Mouse (Mus musculus) right cerebral cortex, postnatal 25 days (tissue): ENCODE measurements around the gene Nyap1.

Experiments
- DNase-seq: peaks from one replicate; pipeline ENCODE4 v3.0.0; 2022

The Nyap1 gene

GRCm38 (mm10) chr5:137689974-137690373 is 51.4 kb downstream of the Nyap1 start:
- DNase-seq, result no peak

GRCm38 (mm10) chr5:137686127-137686790 is 55.1 kb downstream of the Nyap1 start:
- no peak for DNase-seq

GRCm38 (mm10) chr5:137685653-137686052 is 55.8 kb downstream of the Nyap1 start:
- no peak for DNase-seq

GRCm38 (mm10) chr5:137684294-137685123 is 56.9 kb downstream of the Nyap1 start, which contains the start of gene Agfg2:
Gene Agfg2, minus strand, starts transcription at chr5:137684726.
- peak; percentile 98 for DNase-seq

GRCm38 (mm10) chr5:137683388-137684293 is 57.8 kb downstream of the Nyap1 start:
- DNase-seq, result peak; percentile 29

GRCm38 (mm10) chr5:137682526-137682925 is 58.9 kb downstream of the Nyap1 start:
- DNase-seq, result no peak
